Mouse (Mus musculus) liver, postnatal 0 days (tissue): ENCODE measurements around the gene Gm48552. TPM values are rescaled to one million over a fixed set of nuclear protein-coding genes. Genes with fewer than 3 reads are reported as not detected.
A peak's percentile ranks its signal among the peaks of the same experiment; 100 is the strongest.

Source experiments
- ATAC-seq: fragments of 200-750 bp; cut with Nextera tagmentation; 2 replicates; pipeline ENCODE4 v1.8.0; 2017; ENCODE audit warnings: mild to moderate bottlenecking, moderate library complexity
- DNase-seq: peaks from one replicate; pipeline ENCODE4 v3.0.0-alpha.2; 2016
- H3K27ac ChIP-seq: fragments of 300-500 bp; sonication (generic); 2 replicates; pipeline ENCODE4 v1.5.1; 2014; ENCODE audit warnings: antibody characterized with exemption, moderate library complexity, mild to moderate bottlenecking, low read depth
- H3K27me3 ChIP-seq: fragments of 300-500 bp; sonication (generic); 2 replicates; pipeline ENCODE4 v1.6.1; 2014; ENCODE audit warnings: low read length, control low read depth, mixed read lengths; ENCODE audit not compliant: insufficient read depth
- H3K36me3 ChIP-seq: fragments of 300-500 bp; sonication (generic); replicated peaks from 2 replicates; pipeline ENCODE4 v1.6.1; 2014; ENCODE audit warnings: mild to moderate bottlenecking, control low read depth, low read length, moderate library complexity, mixed read lengths; ENCODE audit not compliant: insufficient read depth
- H3K4me1 ChIP-seq: fragments of 300-500 bp; sonication (generic); 2 replicates; pipeline ENCODE4 v1.6.1; 2014; ENCODE audit warnings: antibody characterized with exemption, mild to moderate bottlenecking, control low read depth; ENCODE audit not compliant: insufficient read depth
- H3K4me2 ChIP-seq: fragments of 300-500 bp; sonication (generic); 2 replicates; pipeline ENCODE4 v1.6.1; 2014; ENCODE audit warnings: low read depth, mild to moderate bottlenecking, low read length, moderate library complexity, mixed read lengths
- H3K4me3 ChIP-seq: fragments of 300-500 bp; sonication (generic); 2 replicates; pipeline ENCODE4 v1.5.1; 2014; ENCODE audit warnings: low read depth, low read length
- H3K9ac ChIP-seq: fragments of 300-500 bp; sonication (generic); replicated peaks from 2 replicates; pipeline ENCODE4 v1.6.1; 2014; ENCODE audit warnings: mild to moderate bottlenecking, moderate library complexity
- H3K9me3 ChIP-seq: fragments of 300-500 bp; sonication (generic); 2 replicates; pipeline ENCODE4 v1.6.1; 2016; ENCODE audit warnings: mild to moderate bottlenecking, control low read depth, low read length, mixed read lengths
- CTCF ChIP-seq: sonication (generic); IDR thresholded peaks from 2 replicates; pipeline ENCODE4 v1.5.1; 2016; ENCODE audit warnings: antibody characterized with exemption, low read depth
- EP300 ChIP-seq: IDR thresholded peaks from 2 replicates; pipeline ENCODE4 v1.6.1; 2016; ENCODE audit warnings: antibody characterized with exemption, low read depth, mild to moderate bottlenecking
- WGBS: fragments of 180-500 bp; shearing (Covaris S2); extraction: QIAGEN DNeasy Blood & Tissue Kit; methylation state at CpG from one replicate; pipeline ENCODE4 v1.1.7; 2014; ENCODE audit not compliant: insufficient replicate concordance; 5-methylcytosine and 5-hydroxymethylcytosine counted together
- polyA plus RNA-seq: library from polyadenylated mRNA; unstranded; fragments of >200 nt; fragmentation: Nextera tagmentation; extraction: Ambion mirVana; gene quantifications from 2 replicates; pipeline ENCODE4 v1.2.1, GENCODE M21; 2015

Gm48552 gene
- polyA plus RNA-seq, 1 experiment from 2014 or later: not detected

DNA sequence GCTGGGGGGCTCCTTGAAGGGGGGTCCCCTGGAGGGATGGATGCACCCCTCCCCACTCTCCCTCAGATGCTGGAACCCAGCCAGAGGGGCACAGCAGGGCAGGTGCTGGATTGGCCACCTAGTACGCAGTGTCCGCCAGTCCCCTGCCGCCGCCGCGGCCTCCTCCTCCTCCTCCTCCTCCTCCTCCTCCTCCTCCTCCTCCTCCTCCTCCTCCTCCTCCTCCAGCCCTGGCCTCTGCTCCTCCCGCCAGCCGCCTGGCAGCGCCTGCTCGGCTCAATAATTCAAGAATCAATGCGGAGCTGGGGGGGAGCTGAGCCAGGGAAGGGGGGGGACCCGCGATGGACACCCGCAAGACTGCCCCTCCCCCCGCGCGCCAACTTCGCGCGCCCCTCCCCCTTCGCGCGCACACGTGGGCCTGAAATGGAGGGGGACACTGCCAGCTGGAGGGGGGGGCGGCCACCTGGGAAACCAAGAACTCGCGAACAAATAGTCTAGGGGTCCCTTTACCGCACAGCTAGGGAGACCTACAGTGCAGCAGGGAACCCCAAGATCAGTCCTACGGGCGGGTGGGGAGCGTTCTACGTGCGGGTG is 37.4 kb downstream of the Gm48552 start:
- ATAC-seq: no peak
- Histone ChIP-seq H3K4me2 (peak overlapping the region; percentile 78), H3K9ac (peak overlapping the region; percentile 61), H3K4me3 (peak overlapping the region; percentile 58), H3K27me3 (peaks cover 29% of the 10 kb centered on the region), H3K9me3 (no peaks in the 10 kb centered on the region), H3K4me1 (peaks cover 37% of the 10 kb centered on the region), H3K27ac (no peak overlapping the region), H3K36me3 (no peaks in the 10 kb centered on the region)
- DNase-seq: peak; percentile 25
- TF ChIP-seq CTCF (no peak), EP300 (no peak)
- WGBS: under 1% methylated on average over 14 of the region's 33 CpGs

DNA sequence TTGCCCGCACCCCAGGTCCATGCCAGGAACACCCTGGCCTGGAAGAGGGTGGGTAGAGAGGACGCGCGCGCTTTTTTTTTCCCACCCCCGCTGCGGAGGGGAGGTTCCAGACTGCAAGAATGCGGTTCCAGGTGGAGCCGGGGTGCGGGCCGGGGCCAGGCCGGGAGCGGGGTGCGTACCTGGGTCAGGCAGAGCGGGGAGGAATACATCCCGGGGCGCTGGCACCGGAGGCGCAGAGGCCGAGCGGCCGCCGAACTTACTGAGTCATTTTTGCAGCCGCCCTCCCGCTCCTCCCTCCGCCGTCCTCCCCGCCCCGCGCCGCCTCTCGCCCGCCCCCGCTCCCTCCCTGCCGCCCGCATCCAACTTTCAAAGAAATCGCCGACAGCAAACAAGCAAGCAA is 38.1 kb downstream of the Gm48552 start:
- WGBS: 0% methylated on average over 36 of the region's 38 CpGs
- peak overlapping the region; percentile 61 for H3K9ac ChIP-seq
- peak overlapping the region; percentile 58 for H3K4me3 ChIP-seq
- ATAC-seq (no peak), DNase-seq (peak; percentile 69)
- TF ChIP-seq CTCF (no peak), EP300 (no peak)
- H3K27me3 ChIP-seq: peaks cover 31% of the 10 kb centered on the region
- peaks cover 40% of the 10 kb centered on the region for H3K4me1 ChIP-seq
- no peaks in the 10 kb centered on the region for H3K36me3 ChIP-seq
- peak overlapping the region; percentile 78 for H3K4me2 ChIP-seq
- no peaks in the 10 kb centered on the region for H3K9me3 ChIP-seq
- H3K27ac ChIP-seq: no peak overlapping the region

DNA sequence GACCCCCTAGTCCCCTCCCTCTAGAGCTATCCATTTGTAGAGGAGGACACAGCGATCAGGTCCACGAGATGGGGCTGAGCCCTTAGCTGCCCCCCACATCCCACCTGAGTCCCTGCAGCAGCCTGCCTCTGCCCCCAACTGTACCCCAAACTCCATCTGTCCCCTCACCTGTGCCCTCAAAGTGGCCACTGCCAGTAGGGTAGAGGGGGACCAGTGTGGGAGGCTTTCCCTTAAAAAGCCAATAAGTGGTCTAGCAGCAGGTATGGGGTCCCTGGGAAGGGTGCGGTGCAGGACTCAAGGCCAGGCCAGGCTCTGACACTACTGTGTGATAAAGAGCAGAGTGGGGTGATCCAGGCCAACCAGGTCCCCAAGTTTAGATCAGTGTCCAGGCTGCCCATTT is 38.5 kb downstream of the Gm48552 start:
- no peak overlapping the region for H3K9ac ChIP-seq
- peaks cover 31% of the 10 kb centered on the region for H3K27me3 ChIP-seq
- H3K9me3 ChIP-seq: no peaks in the 10 kb centered on the region
- DNase-seq: no peak
- no peak overlapping the region for H3K27ac ChIP-seq
- H3K4me1 ChIP-seq: peaks cover 39% of the 10 kb centered on the region
- no peaks in the 10 kb centered on the region for H3K36me3 ChIP-seq
- peak overlapping the region; percentile 78 for H3K4me2 ChIP-seq
- H3K4me3 ChIP-seq: no peak overlapping the region
- no peak for ATAC-seq
- TF ChIP-seq EP300: no peak
- TF ChIP-seq CTCF: no peak
- WGBS: 53% methylated on average over 3 of the region's 3 CpGs

DNA sequence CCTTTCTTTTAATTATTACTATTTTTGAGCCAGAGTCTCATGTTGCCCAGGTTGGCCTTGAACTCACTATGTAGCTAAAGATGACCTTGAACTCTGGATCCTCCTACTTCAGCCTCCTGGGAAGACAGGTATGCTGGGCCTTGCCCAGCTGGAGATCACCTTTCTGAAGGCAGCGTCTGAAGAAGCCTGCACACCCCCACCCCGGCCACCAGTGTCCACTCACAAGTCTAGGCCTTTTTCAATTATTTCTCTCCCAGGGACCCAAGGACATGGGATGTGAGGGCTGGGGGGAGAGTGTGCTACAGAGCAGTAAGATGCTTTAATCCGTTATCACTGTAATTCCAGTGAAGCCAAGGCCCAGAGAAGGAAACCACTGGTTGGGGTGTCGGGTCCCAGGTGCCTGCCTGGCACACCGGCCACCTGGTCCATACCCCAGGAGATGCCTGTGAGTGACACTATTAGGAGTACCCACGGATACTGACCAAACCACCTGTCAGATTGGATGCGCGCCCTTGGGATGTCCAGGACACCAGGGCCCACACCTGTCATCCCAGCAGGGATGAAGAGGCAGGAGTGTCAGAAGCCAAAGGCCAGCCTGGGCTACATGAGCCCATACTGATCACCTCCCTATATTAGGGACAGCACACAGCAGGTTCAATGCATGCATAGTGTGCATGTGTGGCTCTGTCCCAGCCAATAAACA is 39.1 kb downstream of the Gm48552 start:
- peaks cover 38% of the 10 kb centered on the region for H3K4me1 ChIP-seq
- no peak overlapping the region for H3K4me2 ChIP-seq
- peaks cover 31% of the 10 kb centered on the region for H3K27me3 ChIP-seq
- DNase-seq: no peak
- H3K9me3 ChIP-seq: no peaks in the 10 kb centered on the region
- no peaks in the 10 kb centered on the region for H3K36me3 ChIP-seq
- WGBS: 81% methylated on average over 8 of the region's 8 CpGs
- H3K9ac ChIP-seq: no peak overlapping the region
- TF ChIP-seq EP300 (no peak), CTCF (no peak)
- H3K27ac ChIP-seq: no peak overlapping the region
- ATAC-seq: no peak
- H3K4me3 ChIP-seq: no peak overlapping the region

DNA sequence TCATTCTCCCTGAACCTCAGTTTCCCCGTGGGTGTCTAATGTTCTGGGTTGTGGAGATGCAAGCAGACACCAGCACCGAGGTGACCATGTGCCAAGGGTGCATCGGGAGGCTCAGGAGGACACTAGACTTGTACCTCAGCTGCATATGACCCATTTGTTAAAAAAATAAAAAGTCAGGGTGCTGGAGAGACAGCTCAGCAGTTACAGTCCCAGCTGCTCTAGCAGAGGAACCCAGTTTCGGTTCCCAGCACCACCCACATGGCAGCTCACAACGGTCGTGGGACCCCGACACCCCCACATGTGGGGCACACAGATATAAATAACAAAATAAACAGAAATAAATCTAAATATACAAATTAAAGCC is 39.7 kb downstream of the Gm48552 start:
- no peak for TF ChIP-seq CTCF
- no peak for TF ChIP-seq EP300
- ATAC-seq: no peak
- no peak overlapping the region for H3K27ac ChIP-seq
- no peak for DNase-seq
- no peak overlapping the region for H3K4me3 ChIP-seq
- H3K9ac ChIP-seq: no peak overlapping the region
- peaks cover 42% of the 10 kb centered on the region for H3K4me1 ChIP-seq
- H3K27me3 ChIP-seq: peaks cover 31% of the 10 kb centered on the region
- no peaks in the 10 kb centered on the region for H3K36me3 ChIP-seq
- WGBS: 80% methylated on average over 7 of the region's 7 CpGs
- H3K9me3 ChIP-seq: no peaks in the 10 kb centered on the region
- no peak overlapping the region for H3K4me2 ChIP-seq

DNA sequence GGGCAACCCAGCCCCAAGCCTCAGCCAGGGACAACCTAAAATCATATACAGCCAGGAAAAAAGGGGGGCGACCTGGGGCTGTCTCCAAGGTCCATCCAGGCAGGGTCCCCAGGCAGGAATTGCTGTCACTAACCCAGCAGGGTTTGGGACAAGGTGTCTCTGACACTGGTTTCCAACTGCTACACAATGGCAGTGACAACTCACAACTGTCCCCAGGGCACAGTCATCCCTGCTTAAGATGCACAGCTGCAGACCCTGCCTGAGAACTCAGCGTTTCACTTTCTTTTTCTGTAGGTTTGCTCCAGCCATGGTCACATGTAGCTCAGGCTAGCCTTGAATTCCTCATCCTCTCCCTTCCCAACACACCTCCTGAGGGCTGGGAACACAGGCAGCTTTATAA is 40.3 kb downstream of the Gm48552 start:
- ATAC-seq: no peak
- peak overlapping the region; percentile 96 for H3K4me2 ChIP-seq
- H3K9ac ChIP-seq: no peak overlapping the region
- peak; percentile 12 for DNase-seq
- H3K27me3 ChIP-seq: peaks cover 31% of the 10 kb centered on the region
- no peak for TF ChIP-seq EP300
- peak overlapping the region; percentile 97; the same call in 1 of the 2 replicates for H3K27ac ChIP-seq
- 32% methylated on average over 2 of the region's 2 CpGs for WGBS
- H3K4me1 ChIP-seq: peaks cover 45% of the 10 kb centered on the region
- H3K4me3 ChIP-seq: peak overlapping the region; percentile 76; the same call in 1 of the 2 replicates
- H3K9me3 ChIP-seq: no peaks in the 10 kb centered on the region
- no peaks in the 10 kb centered on the region for H3K36me3 ChIP-seq
